Mouse (Mus musculus): Measurements from ENCODE around the gene Snai1. TPM values are rescaled to one million over a fixed set of nuclear protein-coding genes. Genes with fewer than 3 reads are reported as not detected.

The Snai1 gene
- polyA plus RNA-seq, 1 experiment from 2014 or later: 1.8 TPM

DNA sequence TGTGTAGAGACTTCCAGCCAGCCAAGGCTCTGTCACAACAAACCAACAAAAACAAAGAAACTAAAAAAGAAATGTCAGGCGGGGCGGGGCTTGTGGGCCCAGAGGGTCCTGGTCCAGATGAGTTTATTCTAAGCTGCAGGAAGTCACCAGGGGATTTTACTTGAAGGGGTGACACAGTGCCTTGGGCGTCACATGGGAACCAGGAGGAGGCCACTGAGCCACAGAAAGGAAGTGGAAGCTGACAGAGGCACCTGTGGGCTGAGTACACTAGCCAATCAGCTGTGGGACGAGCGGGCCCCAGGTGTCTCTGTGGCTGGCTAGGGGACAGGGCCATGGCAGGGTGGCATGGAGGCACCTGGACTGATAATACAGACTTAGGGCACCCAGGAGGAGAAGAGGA, 17.8 kb downstream of the Snai1 start:
- H3K36me3 ChIP-seq: no peaks in the 10 kb centered on the region
- H3K27me3 ChIP-seq: peaks cover 24% of the 10 kb centered on the region
- ATAC-seq (ENCODE audit: low read depth) (no peak), DNase-seq (no peak)
- WGBS (ENCODE audit: insufficient replicate concordance): 55% methylated on average over 5 of the region's 5 CpGs
- H3K9ac ChIP-seq: no peak overlapping the region
- H3K9me3 ChIP-seq (replicated peaks): no peaks in the 10 kb centered on the region
- H3K4me2 ChIP-seq: no peak overlapping the region
- peaks cover 8% of the 10 kb centered on the region; the same call in 1 of the 2 replicates for H3K4me1 ChIP-seq (replicated peaks)
- no peak overlapping the region for H3K4me3 ChIP-seq (replicated peaks)
- no peak overlapping the region for H3K27ac ChIP-seq

GRCm38 (mm10) chr2:167559413-167559812, 21.4 kb downstream of the Snai1 start:
- WGBS (ENCODE audit: insufficient replicate concordance): 13% methylated on average over 27 of the region's 27 CpGs
- ATAC-seq (ENCODE audit: low read depth) (no peak), DNase-seq (no peak)
- Histone ChIP-seq H3K4me1 (replicated peaks) (peaks cover 13% of the 10 kb centered on the region), H3K36me3 (no peaks in the 10 kb centered on the region), H3K4me3 (replicated peaks) (no peak overlapping the region), H3K27me3 (peaks cover 41% of the 10 kb centered on the region), H3K27ac (no peak overlapping the region), H3K4me2 (peak overlapping the region; percentile 32), H3K9me3 (replicated peaks) (no peaks in the 10 kb centered on the region), H3K9ac (no peak overlapping the region)

GRCm38 (mm10) chr2:167562101-167562500, 24.1 kb downstream of the Snai1 start:
- 50% methylated on average over 8 of the region's 8 CpGs for WGBS (ENCODE audit: insufficient replicate concordance)
- peaks cover 44% of the 10 kb centered on the region for H3K27me3 ChIP-seq
- no peaks in the 10 kb centered on the region for H3K9me3 ChIP-seq (replicated peaks)
- no peak overlapping the region for H3K4me3 ChIP-seq (replicated peaks)
- H3K9ac ChIP-seq: no peak overlapping the region
- H3K36me3 ChIP-seq: no peaks in the 10 kb centered on the region
- DNase-seq (no peak), ATAC-seq (ENCODE audit: low read depth) (no peak)
- peaks cover 20% of the 10 kb centered on the region for H3K4me1 ChIP-seq (replicated peaks)
- H3K27ac ChIP-seq: no peak overlapping the region
- H3K4me2 ChIP-seq: no peak overlapping the region

GRCm38 (mm10) chr2:167563035-167563434, 25.0 kb downstream of the Snai1 start:
- no peak overlapping the region for H3K9ac ChIP-seq
- no peak overlapping the region for H3K4me2 ChIP-seq
- peaks cover 20% of the 10 kb centered on the region for H3K4me1 ChIP-seq (replicated peaks)
- no peaks in the 10 kb centered on the region for H3K36me3 ChIP-seq
- ATAC-seq (ENCODE audit: low read depth) (no peak), DNase-seq (no peak)
- no peak overlapping the region for H3K4me3 ChIP-seq (replicated peaks)
- no peak overlapping the region for H3K27ac ChIP-seq
- 51% methylated on average over 5 of the region's 5 CpGs for WGBS (ENCODE audit: insufficient replicate concordance)
- no peaks in the 10 kb centered on the region for H3K9me3 ChIP-seq (replicated peaks)
- peaks cover 44% of the 10 kb centered on the region for H3K27me3 ChIP-seq

DNA sequence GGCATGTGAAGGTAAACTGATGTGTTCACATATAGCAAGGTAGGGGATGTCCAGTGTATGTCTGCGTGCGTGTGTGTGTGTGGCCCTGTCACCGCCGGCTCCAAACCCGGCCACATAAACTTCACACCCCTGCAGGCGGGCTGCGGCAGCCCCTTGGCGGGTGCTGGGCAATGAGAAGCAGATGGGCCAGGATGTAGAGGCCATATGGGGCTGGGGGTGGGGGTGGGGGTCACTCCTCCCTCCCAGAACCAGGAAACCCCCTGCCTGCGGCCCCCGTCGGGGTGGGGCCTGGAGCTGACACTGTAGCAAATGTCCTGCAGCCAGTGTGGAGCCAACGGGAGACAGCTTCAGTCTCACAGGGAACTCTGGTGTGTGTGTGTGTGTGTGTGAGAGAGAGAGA, 25.7 kb downstream of the Snai1 start:
- Histone ChIP-seq H3K9me3 (replicated peaks) (no peaks in the 10 kb centered on the region), H3K36me3 (no peaks in the 10 kb centered on the region), H3K4me3 (replicated peaks) (no peak overlapping the region), H3K4me2 (no peak overlapping the region), H3K27ac (no peak overlapping the region), H3K27me3 (peaks cover 39% of the 10 kb centered on the region), H3K4me1 (replicated peaks) (peaks cover 20% of the 10 kb centered on the region), H3K9ac (no peak overlapping the region)
- ATAC-seq (ENCODE audit: low read depth) (no peak), DNase-seq (no peak)
- 51% methylated on average over 12 of the region's 12 CpGs for WGBS (ENCODE audit: insufficient replicate concordance)

DNA sequence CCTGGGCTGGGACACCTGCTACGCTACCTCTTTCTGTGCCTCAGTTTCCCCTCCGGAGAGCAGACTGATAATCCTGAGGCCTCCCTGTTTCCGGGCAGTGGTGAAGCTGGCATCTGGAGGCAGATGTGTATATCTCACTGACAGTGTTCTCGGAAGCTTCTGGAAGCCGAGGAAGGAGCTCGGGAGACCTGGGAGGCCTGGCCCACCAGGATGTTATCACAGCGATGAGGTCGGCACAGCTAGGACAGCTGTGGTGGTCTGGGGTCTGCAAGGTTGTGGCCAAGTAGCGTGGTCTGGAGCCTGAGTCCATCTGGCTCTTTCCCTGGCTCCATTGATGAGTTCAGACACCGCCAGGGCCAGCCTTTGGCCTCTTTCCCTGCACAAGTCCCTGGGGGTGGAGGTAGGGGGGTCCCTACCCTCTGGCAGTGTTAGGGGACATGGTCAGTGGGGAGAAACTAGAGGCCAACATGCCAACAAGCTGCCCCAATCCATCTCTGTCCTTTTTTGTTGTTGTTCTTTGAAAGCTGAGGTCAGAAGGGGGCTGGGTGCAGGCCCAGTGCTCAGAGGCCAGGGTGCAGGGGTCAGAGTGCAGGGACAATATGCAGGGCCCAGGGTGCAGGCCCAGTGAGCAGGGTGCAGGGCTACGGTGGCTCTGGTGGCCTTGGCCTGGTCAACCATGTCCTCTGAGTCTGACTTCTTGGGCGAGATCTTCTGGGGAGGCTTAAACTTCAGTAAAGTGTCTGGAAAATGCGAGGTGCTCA, 26.7 kb downstream of the Snai1 start:
- Histone ChIP-seq H3K4me2 (no peak overlapping the region), H3K9ac (no peak overlapping the region), H3K27ac (peak overlapping the region; percentile 69), H3K4me1 (replicated peaks) (peaks cover 16% of the 10 kb centered on the region), H3K36me3 (no peaks in the 10 kb centered on the region), H3K4me3 (replicated peaks) (no peak overlapping the region), H3K27me3 (peaks cover 31% of the 10 kb centered on the region), H3K9me3 (replicated peaks) (no peaks in the 10 kb centered on the region)
- WGBS (ENCODE audit: insufficient replicate concordance): 73% methylated on average over 13 of the region's 13 CpGs
- DNase-seq (no peak), ATAC-seq (ENCODE audit: low read depth) (peak; percentile 86)

GRCm38 (mm10) chr2:167565312-167565656, 27.3 kb downstream of the Snai1 start:
- Histone ChIP-seq H3K4me3 (replicated peaks) (peak overlapping the region; percentile 34), H3K4me1 (replicated peaks) (peaks cover 16% of the 10 kb centered on the region), H3K9ac (no peak overlapping the region), H3K27ac (peak overlapping the region; percentile 74), H3K9me3 (replicated peaks) (no peaks in the 10 kb centered on the region), H3K27me3 (peaks cover 25% of the 10 kb centered on the region), H3K36me3 (no peaks in the 10 kb centered on the region), H3K4me2 (peak overlapping the region; percentile 40)
- WGBS (ENCODE audit: insufficient replicate concordance): 59% methylated on average over 3 of the region's 3 CpGs
- DNase-seq (no peak), ATAC-seq (ENCODE audit: low read depth) (peak; percentile 60; the same call in 1 of the 2 replicates)

- DNase-seq (no peak), ATAC-seq (ENCODE audit: low read depth) (0 out of 2 replicates have a peak, but pooled peaks have one; percentile 16)
- no peaks in the 10 kb centered on the region for H3K36me3 ChIP-seq
- peak overlapping the region; percentile 40 for H3K4me2 ChIP-seq
- WGBS (ENCODE audit: insufficient replicate concordance): 34% methylated on average over 19 of the region's 19 CpGs
- peak overlapping the region; percentile 56; the same call in 1 of the 2 replicates for H3K9ac ChIP-seq
- peaks cover 21% of the 10 kb centered on the region for H3K27me3 ChIP-seq
- H3K27ac ChIP-seq: peak overlapping the region; percentile 74
- no peaks in the 10 kb centered on the region for H3K9me3 ChIP-seq (replicated peaks)
- H3K4me3 ChIP-seq (replicated peaks): peak overlapping the region; percentile 34
- peaks cover 16% of the 10 kb centered on the region for H3K4me1 ChIP-seq (replicated peaks)
Observed at GRCm38 (mm10) chr2:167565682-167566081, 27.7 kb downstream of the Snai1 start.

- no peak overlapping the region for H3K9ac ChIP-seq
- no peak overlapping the region for H3K27ac ChIP-seq
- peaks cover 16% of the 10 kb centered on the region for H3K4me1 ChIP-seq (replicated peaks)
- H3K27me3 ChIP-seq: 0 out of 2 replicates have a peak, but pooled peaks cover 4% of the 10 kb centered on the region
- no peak overlapping the region for H3K4me2 ChIP-seq
- WGBS (ENCODE audit: insufficient replicate concordance): 58% methylated on average over 9 of the region's 9 CpGs
- DNase-seq (no peak), ATAC-seq (ENCODE audit: low read depth) (no peak)
- no peaks in the 10 kb centered on the region for H3K36me3 ChIP-seq
- no peaks in the 10 kb centered on the region for H3K9me3 ChIP-seq (replicated peaks)
- H3K4me3 ChIP-seq (replicated peaks): no peak overlapping the region
Observed at GRCm38 (mm10) chr2:167568112-167568511, 30.1 kb downstream of the Snai1 start.

- H3K4me2 ChIP-seq: no peak overlapping the region
- ATAC-seq (ENCODE audit: low read depth) (no peak), DNase-seq (no peak)
- H3K4me3 ChIP-seq (replicated peaks): no peak overlapping the region
- H3K4me1 ChIP-seq (replicated peaks): peaks cover 3% of the 10 kb centered on the region; the same call in 1 of the 2 replicates
- no peak overlapping the region for H3K9ac ChIP-seq
- 45% methylated on average over 13 of the region's 13 CpGs for WGBS (ENCODE audit: insufficient replicate concordance)
- 0 out of 2 replicates have a peak, but pooled peaks cover 4% of the 10 kb centered on the region for H3K27me3 ChIP-seq
- no peak overlapping the region for H3K27ac ChIP-seq
- H3K36me3 ChIP-seq: no peaks in the 10 kb centered on the region
- H3K9me3 ChIP-seq (replicated peaks): no peaks in the 10 kb centered on the region
Observed at GRCm38 (mm10) chr2:167569934-167570651, 32.1 kb downstream of the Snai1 start.

DNA sequence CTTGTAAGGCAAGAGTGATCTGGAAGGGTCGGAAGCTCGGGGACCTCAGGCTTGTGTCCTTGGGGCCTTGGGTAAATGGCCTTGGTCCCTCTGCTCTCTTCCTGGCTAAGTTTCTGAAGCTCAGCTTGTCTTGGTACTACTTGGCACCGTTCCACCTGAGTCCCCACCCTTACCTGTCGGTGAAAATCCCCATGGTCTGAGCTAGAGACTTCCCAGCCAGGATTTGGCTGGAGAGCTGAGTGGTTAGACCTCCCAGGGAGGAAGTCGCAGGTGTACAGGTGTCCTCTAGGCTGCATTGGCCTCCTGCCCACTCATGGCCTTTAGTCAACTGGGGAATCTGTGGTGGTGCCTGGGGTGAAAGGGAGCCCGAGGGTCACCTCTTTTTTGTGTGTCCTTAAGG, 32.8 kb downstream of the Snai1 start:
- no peak overlapping the region for H3K4me3 ChIP-seq (replicated peaks)
- 0 out of 2 replicates have a peak, but pooled peaks cover 3% of the 10 kb centered on the region for H3K4me1 ChIP-seq (replicated peaks)
- 73% methylated on average over 6 of the region's 6 CpGs for WGBS (ENCODE audit: insufficient replicate concordance)
- no peak for DNase-seq
- H3K4me2 ChIP-seq: no peak overlapping the region
- H3K36me3 ChIP-seq: no peaks in the 10 kb centered on the region
- no peak overlapping the region for H3K9ac ChIP-seq
- ATAC-seq (ENCODE audit: low read depth): no peak
- H3K27ac ChIP-seq: no peak overlapping the region
- H3K27me3 ChIP-seq: 0 out of 2 replicates have a peak, but pooled peaks cover under 1% of the 10 kb centered on the region
- H3K9me3 ChIP-seq (replicated peaks): no peaks in the 10 kb centered on the region

Measured in liver, embryonic 13.5 days (tissue).